Mouse (Mus musculus) heart, adult 2 months (tissue): Measurements from ENCODE around the gene Limk1. TPM values are rescaled to one million over a fixed set of nuclear protein-coding genes. Genes with fewer than 3 reads are reported as not detected.
A peak's percentile ranks its signal among the peaks of the same experiment; 100 is the strongest.
"Not testable (repeated sequence)": the region's sequence is repeated elsewhere in the genome, so short reads cannot be mapped to it uniquely, and the experiment has no call there.

ENCODE experiments used
- DNase-seq, 2 experiments: peaks; one replicate each; pipeline ENCODE4 v3.0.0; 2021
- H3K27ac ChIP-seq: fragments of 200-600 bp; 2 replicates; pipeline ENCODE4 v1.8.1; 2022
- H3K27me3 ChIP-seq: fragments of 200-500 bp; 2 replicates; pipeline ENCODE4 v1.6.1; 2012; ENCODE audit warnings: mild to moderate bottlenecking, low read length, inconsistent platforms, mixed read lengths; ENCODE audit not compliant: control insufficient read depth, insufficient read depth
- H3K36me3 ChIP-seq: fragments of 200-500 bp; 2 replicates; pipeline ENCODE4 v1.6.1; 2012; ENCODE audit warnings: low read length, inconsistent platforms; ENCODE audit not compliant: control insufficient read depth, insufficient read depth
- H3K4me1 ChIP-seq: fragments of 200-500 bp; 2 replicates; pipeline ENCODE4 v1.6.1; 2011; ENCODE audit warnings: low read length; ENCODE audit not compliant: control insufficient read depth, insufficient read depth
- H3K4me3 ChIP-seq: fragments of 200-600 bp; 2 replicates; pipeline ENCODE4 v1.8.1; 2022
- H3K79me2 ChIP-seq: fragments of 200-500 bp; replicated peaks from 2 replicates; pipeline ENCODE4 v1.6.1; 2012; ENCODE audit warnings: mild to moderate bottlenecking, inconsistent platforms, low read length, moderate library complexity, mixed read lengths; ENCODE audit not compliant: control insufficient read depth, insufficient read depth
- H3K9ac ChIP-seq: fragments of 200-500 bp; 2 replicates; pipeline ENCODE4 v1.6.1; 2012; ENCODE audit warnings: low read depth, mild to moderate bottlenecking, control low read depth, inconsistent platforms, low read length, mixed read lengths
- CTCF ChIP-seq: fragments of 200-600 bp; IDR thresholded peaks from 2 replicates; pipeline ENCODE4 v1.8.1; 2022; ENCODE audit warnings: antibody characterized with exemption, mild to moderate bottlenecking, moderate library complexity
- EP300 ChIP-seq: fragments of 200-500 bp; IDR thresholded peaks from 2 replicates; pipeline ENCODE4 v1.6.1; 2011; ENCODE audit warnings: low read depth, low read length, control low read depth; ENCODE audit not compliant: insufficient read depth
- POLR2A ChIP-seq: fragments of 200-500 bp; IDR thresholded peaks from 2 replicates; pipeline ENCODE4 v1.6.1; 2011; ENCODE audit warnings: mild to moderate bottlenecking, low read depth, low read length, control low read depth; ENCODE audit not compliant: insufficient read depth
- WGBS: fragments of 180-500 bp; shearing (Covaris S2); methylation state at CpG from one replicate; pipeline ENCODE4 v1.1.7; 2018; 5-methylcytosine and 5-hydroxymethylcytosine counted together
- intact Hi-C: fragments of 180-260 bp; cut with DNase I; formaldehyde crosslinking; loops from one replicate; pipeline ENCODE4 v1.15.1; 2025
- polyA plus RNA-seq: library from polyadenylated mRNA; depleted of rRNA; stranded (reverse); fragments of >200 nt; gene quantifications from 2 replicates; pipeline ENCODE4 v1.2.3, GENCODE M21; 2012
- total RNA-seq, 2 experiments: library from RNA; stranded (reverse); gene quantifications; 2 replicates each; pipeline ENCODE4 v1.2.3; 2021

The Limk1 gene
- total and polyA plus RNA-seq, 3 experiments = 4.0 to 7.3 (median 5.0) TPM

DNA sequence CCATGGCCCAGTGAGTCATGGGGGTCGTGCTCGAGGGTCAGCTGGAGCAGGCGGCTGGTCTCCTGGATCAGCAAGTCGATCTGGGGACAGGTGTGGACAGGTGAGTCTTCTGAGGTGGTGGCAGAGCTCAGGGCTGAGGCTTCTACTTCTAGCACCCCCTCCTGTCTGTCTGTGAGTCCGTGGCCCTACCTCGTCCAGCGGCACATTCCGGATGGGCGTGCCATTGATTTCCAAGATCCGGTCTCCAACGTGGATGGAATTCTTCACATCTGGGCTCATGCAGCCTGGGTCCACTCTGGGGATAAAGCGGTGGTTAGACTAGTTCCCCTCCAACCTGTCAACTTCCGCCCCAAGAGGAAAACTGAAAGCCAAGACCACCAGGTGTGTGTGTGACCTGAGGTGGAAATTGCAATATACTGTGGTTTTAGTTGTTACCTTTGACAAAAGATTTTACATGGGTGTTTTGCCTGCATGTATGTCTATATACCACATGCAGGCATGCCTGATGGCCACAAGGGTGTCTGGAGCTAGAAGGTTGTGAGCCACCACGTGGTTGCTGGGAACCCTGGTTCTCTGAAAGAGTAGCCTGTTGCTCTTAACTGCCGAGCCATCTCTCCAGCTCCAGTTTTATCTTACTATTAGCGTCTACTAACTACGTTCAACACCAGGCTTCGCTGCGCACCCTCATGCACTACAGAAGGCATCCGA lies 19.2 kb downstream of the Limk1 start:
- no peak overlapping the region for H3K4me3 ChIP-seq
- peaks cover 2% of the 10 kb centered on the region; the same call in 1 of the 2 replicates for H3K4me1 ChIP-seq
- no peak overlapping the region for H3K9ac ChIP-seq
- no peak overlapping the region for H3K27ac ChIP-seq
- 85% methylated on average over 20 of the region's 20 CpGs for WGBS
- H3K36me3 ChIP-seq = no peaks in the 10 kb centered on the region
- intact Hi-C loops = loop anchor here (2.0 kb wide), 1 partner anchor 36 kb away; no protein-coding TSS in a partner anchor
- no peak for DNase-seq
- no peaks in the 10 kb centered on the region for H3K27me3 ChIP-seq
- TF ChIP-seq POLR2A (no peak), CTCF (0 out of 2 replicates have a peak, but pooled peaks have one; percentile 2)
- H3K79me2 ChIP-seq = no peaks in the 10 kb centered on the region

DNA sequence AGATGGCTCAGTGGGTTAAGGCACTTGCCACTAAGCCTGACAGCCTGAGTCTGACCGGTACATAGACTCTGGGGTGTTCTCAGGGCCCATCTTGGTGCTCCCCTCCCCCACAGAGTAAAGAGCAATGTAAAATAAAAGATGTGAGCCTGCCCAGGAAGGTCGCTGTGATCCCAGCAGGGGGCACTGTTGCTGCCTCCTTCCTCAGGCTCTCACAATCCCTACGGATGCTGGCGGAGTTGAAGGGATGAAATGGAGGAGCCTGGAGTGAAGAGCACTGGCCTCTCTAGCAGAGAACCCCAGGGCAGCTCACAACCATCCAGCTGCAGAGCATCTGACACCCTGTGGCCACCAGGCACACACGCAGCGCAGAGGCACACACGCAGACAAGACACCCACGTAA lies 19.9 kb downstream of the Limk1 start:
- Histone ChIP-seq H3K4me3 (no peak overlapping the region), H3K27ac (no peak overlapping the region), H3K79me2 (no peaks in the 10 kb centered on the region), H3K4me1 (peaks cover 2% of the 10 kb centered on the region; the same call in 1 of the 2 replicates), H3K36me3 (no peaks in the 10 kb centered on the region), H3K9ac (no peak overlapping the region), H3K27me3 (no peaks in the 10 kb centered on the region)
- DNase-seq = no peak
- WGBS = 74% methylated on average over 8 of the region's 8 CpGs
- intact Hi-C loops = loop anchor here (2.0 kb wide), 1 partner anchor 36 kb away; no protein-coding TSS in a partner anchor
- no peak for TF ChIP-seq POLR2A
- peak; percentile 59 for TF ChIP-seq CTCF

DNA sequence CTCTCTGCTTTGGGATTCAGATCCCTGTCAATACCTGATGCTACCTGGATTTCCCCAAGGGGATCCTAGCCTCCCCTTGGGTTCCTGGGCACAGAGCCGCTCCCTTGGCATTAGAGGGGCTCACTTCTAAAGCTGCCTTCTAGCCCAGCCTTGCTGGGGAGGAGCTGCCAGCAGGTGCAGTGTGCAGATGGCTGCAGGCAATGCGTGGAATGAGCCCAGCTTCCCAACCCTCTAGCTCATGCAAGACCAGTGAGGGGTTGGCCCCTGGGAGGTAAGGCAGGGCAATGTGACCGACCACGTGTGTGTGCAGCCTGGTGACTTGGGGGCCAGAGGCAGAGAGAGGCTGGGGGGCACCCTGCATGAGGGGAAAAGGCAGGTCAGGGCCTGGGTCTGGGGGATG lies 31.7 kb downstream of the Limk1 start:
- WGBS = 92% methylated on average over 4 of the region's 4 CpGs
- H3K4me3 ChIP-seq = no peak overlapping the region
- no peak overlapping the region for H3K9ac ChIP-seq
- intact Hi-C loops = no loop called here
- no peak for DNase-seq
- TF ChIP-seq POLR2A = no peak
- no peak for TF ChIP-seq CTCF
- TF ChIP-seq EP300 = no peak
- no peak overlapping the region for H3K27ac ChIP-seq
- no peaks in the 10 kb centered on the region for H3K27me3 ChIP-seq
- H3K36me3 ChIP-seq = no peaks in the 10 kb centered on the region
- H3K4me1 ChIP-seq = no peaks in the 10 kb centered on the region; the same call in 1 of the 2 replicates
- no peaks in the 10 kb centered on the region for H3K79me2 ChIP-seq

DNA sequence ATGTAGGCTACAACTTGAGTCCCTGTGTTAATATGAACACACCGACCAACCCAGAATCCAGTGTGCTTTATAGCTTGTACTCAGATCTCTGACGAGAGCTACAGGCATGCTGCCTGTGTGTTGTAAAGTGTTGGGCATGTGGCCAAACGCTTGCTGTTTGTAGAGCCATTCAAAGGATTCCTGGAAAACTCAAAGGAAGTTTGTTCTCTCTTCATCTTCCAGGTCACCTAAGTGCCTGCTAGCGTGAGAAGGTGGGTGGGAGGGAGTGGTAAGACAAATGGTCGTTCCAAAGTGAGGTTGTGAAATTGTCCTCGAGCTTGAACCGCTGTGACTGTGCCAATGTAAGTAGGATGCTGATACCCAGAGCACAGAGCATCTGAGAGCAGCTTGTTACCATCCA lies 36.4 kb downstream of the Limk1 start:
- Histone ChIP-seq H3K27ac (no peak overlapping the region), H3K4me3 (no peak overlapping the region), H3K4me1 (no peaks in the 10 kb centered on the region; the same call in 1 of the 2 replicates), H3K9ac (no peak overlapping the region), H3K36me3 (no peaks in the 10 kb centered on the region), H3K27me3 (no peaks in the 10 kb centered on the region), H3K79me2 (no peaks in the 10 kb centered on the region)
- 20% methylated on average over 7 of the region's 7 CpGs for WGBS
- intact Hi-C loops = loop anchor here (5.0 kb wide), 1 partner anchor 50 kb away; no protein-coding TSS in a partner anchor
- TF ChIP-seq EP300 = no peak
- TF ChIP-seq CTCF = no peak
- no peak for TF ChIP-seq POLR2A
- no peak for DNase-seq

DNA sequence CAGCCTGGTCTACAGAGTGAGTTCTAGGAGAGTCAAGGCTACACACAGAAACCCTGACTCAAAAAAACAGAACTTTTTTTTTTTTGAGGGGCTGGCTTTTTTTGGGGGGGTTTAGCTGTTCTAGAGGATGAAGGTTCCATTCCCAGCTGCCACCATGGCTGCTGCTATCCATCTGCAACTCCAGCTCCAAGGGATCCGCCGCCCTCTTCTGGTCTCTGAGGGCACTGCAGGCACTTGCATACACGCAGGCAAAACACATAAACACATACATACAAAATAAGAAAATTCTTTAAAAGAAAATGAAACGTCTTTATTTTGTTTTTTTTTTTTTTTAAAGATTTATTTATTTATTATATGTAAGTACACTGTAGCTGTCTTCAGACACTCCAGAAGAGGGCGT lies 37.5 kb downstream of the Limk1 start:
- H3K4me1 ChIP-seq = no peaks in the 10 kb centered on the region; the same call in 1 of the 2 replicates
- DNase-seq = peak; percentile 40 to 63
- no peaks in the 10 kb centered on the region for H3K36me3 ChIP-seq
- H3K27ac ChIP-seq = no peak overlapping the region
- no peaks in the 10 kb centered on the region for H3K79me2 ChIP-seq
- H3K27me3 ChIP-seq = no peaks in the 10 kb centered on the region
- H3K9ac ChIP-seq = no peak overlapping the region
- TF ChIP-seq CTCF (peak; percentile 71), EP300 (no peak)
- WGBS = 50% methylated on average over 4 of the region's 5 CpGs
- no peak overlapping the region for H3K4me3 ChIP-seq
- intact Hi-C loops = loop anchor here (5.0 kb wide), 1 partner anchor 51 kb away; no protein-coding TSS in a partner anchor

DNA sequence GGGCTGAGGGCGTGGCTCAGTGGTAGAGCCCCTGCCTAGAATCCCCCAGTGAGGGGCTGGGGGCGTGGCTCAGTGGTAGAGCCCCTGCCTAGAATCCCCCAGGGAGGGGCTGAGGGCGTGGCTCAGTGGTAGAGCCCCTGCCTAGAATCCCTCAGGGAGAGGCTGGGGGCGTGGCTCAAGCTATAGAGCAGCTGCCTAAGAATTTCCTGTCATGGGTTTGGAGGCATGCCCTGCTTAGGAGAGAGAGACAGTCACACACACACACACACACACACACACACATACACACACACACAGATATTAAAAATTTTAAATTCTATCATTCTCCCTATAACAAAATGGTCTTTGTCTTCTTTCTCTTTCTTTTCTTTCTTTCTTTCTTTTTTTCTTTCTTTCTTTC lies 39.4 kb downstream of the Limk1 start:
- 55% methylated on average over 3 of the region's 4 CpGs for WGBS
- DNase-seq, H3K27ac ChIP-seq, H3K9ac ChIP-seq, H3K27me3 ChIP-seq, H3K36me3 ChIP-seq, intact Hi-C loops, H3K79me2 ChIP-seq, H3K4me1 ChIP-seq, H3K4me3 ChIP-seq: not testable (repeated sequence)
